Mouse (Mus musculus): ENCODE measurements around the gene Ssbp2.

DNA sequence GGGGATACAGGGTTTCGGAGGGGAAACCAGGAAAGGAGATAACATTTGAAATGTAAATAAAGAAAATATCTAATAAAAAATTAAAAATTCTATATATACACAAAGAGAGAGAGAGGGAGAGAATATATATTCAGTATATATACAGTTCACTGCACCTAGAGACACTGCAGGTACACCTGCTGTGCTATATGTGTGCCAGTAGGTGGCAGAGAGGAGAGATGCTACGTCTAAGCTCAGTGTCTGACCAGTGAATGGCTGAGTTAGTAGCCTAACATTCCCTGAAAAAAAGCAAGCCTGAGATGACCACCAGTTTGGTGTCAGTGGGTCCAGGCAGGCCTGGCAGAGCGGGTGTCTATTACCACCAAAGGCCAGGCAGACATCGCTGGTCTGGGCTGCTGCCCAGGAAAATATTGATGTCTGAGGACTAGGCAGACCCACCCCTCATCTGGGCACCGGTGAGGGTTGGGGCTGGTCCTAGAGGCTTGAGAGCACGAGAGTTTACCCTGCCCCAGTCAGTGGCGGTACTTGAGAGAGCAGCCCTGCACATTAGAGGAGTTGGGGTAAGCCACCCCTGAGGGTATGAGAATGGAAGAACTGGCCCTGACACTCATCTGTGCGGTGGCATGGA lies 263.1 kb downstream of the Ssbp2 start:
- TF ChIP-seq CTCF (IDR thresholded peaks at IDR 0.05; ENCODE audit: low read depth) (peak; percentile 73), EP300 (IDR thresholded peaks at IDR 0.05; ENCODE audit: low read depth) (no peak)
